Mouse (Mus musculus) ES-E14 (cell line): ENCODE results near the gene Tenm2.

ENCODE experiments used
- CHD2 ChIP-seq: IDR thresholded peaks from 2 replicates; pipeline ENCODE4 v1.6.1; 2014; ENCODE audit warnings: mild to moderate bottlenecking, low read depth, low read length, inconsistent platforms
- ZC3H11A ChIP-seq: IDR thresholded peaks from 2 replicates; pipeline ENCODE4 v1.6.1; 2012; ENCODE audit warnings: low read depth, mild to moderate bottlenecking, inconsistent platforms, low read length, borderline replicate concordance

DNA sequence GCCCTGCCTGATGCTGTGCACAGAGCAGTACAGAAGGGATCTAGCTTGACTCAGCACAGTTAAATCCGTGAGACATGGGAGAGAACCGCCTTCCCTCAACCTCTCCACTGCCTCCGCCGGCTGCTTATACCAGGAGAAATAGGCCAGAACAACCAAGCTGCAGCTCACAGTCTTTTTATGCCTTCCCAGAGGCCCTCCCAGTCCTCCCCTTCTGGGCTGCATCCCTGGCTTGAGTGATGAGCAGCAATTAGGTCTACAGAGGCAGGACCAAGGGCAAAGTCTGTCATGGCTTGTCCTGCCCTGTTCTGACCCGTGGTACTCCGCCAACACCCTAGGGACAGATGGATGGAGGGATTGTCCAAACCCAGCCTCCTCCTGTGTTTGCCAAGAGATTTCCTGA is 928.5 kb downstream of the Tenm2 start:
- TF ChIP-seq ZC3H11A, result no peak
- no peak for TF ChIP-seq CHD2
